Mouse (Mus musculus): ENCODE results near the gene H2-Ab1. TPM values are rescaled to one million over a fixed set of nuclear protein-coding genes. Genes with fewer than 3 reads are reported as not detected.

Gene H2-Ab1
- polyA plus RNA-seq, 1 experiment from 2014 or later: 18.1 TPM

- H3K9ac ChIP-seq (ENCODE audit: low read length): no peak overlapping the region
- no peaks in the 10 kb centered on the region for H3K9me3 ChIP-seq (replicated peaks; ENCODE audit: control insufficient read depth, low read length)
- ATAC-seq (ENCODE audit: insufficient read depth, low FRiP score): no peak
- no peaks in the 10 kb centered on the region for H3K4me1 ChIP-seq (ENCODE audit: control insufficient read depth, insufficient read depth, low read length)
- H3K27me3 ChIP-seq (ENCODE audit: control insufficient read depth, insufficient read depth, low read length): no peaks in the 10 kb centered on the region
- H3K4me2 ChIP-seq (ENCODE audit: low read depth, low read length): no peak overlapping the region
- 50% methylated on average over 2 of the region's 2 CpGs for WGBS
- H3K36me3 ChIP-seq (ENCODE audit: control insufficient read depth, insufficient read depth, low read length): no peaks in the 10 kb centered on the region
- no peak overlapping the region for H3K4me3 ChIP-seq (replicated peaks; ENCODE audit: low read length)
- no peak overlapping the region for H3K27ac ChIP-seq (ENCODE audit: low read length)
Measured at GRCm38 (mm10) chr17:34248764-34249163, 8.7 kb upstream of the H2-Ab1 start.

GRCm38 (mm10) chr17:34249361-34249760, 8.1 kb upstream of the H2-Ab1 start:
- Histone ChIP-seq H3K4me3 (replicated peaks; ENCODE audit: low read length) (no peak overlapping the region), H3K9ac (ENCODE audit: low read length) (no peak overlapping the region), H3K27me3 (ENCODE audit: control insufficient read depth, insufficient read depth, low read length) (no peaks in the 10 kb centered on the region), H3K4me2 (ENCODE audit: low read depth, low read length) (no peak overlapping the region), H3K27ac (ENCODE audit: low read length) (no peak overlapping the region), H3K9me3 (replicated peaks; ENCODE audit: control insufficient read depth, low read length) (no peaks in the 10 kb centered on the region), H3K36me3 (ENCODE audit: control insufficient read depth, insufficient read depth, low read length) (no peaks in the 10 kb centered on the region), H3K4me1 (ENCODE audit: control insufficient read depth, insufficient read depth, low read length) (no peaks in the 10 kb centered on the region)
- no peak for ATAC-seq (ENCODE audit: insufficient read depth, low FRiP score)
- 49% methylated on average over 3 of the region's 3 CpGs for WGBS

- 19% methylated on average over 4 of the region's 4 CpGs for WGBS
- no peaks in the 10 kb centered on the region for H3K9me3 ChIP-seq (replicated peaks; ENCODE audit: control insufficient read depth, low read length)
- H3K27me3 ChIP-seq (ENCODE audit: control insufficient read depth, insufficient read depth, low read length): no peaks in the 10 kb centered on the region
- no peak overlapping the region for H3K4me2 ChIP-seq (ENCODE audit: low read depth, low read length)
- no peaks in the 10 kb centered on the region for H3K36me3 ChIP-seq (ENCODE audit: control insufficient read depth, insufficient read depth, low read length)
- no peaks in the 10 kb centered on the region for H3K4me1 ChIP-seq (ENCODE audit: control insufficient read depth, insufficient read depth, low read length)
- ATAC-seq (ENCODE audit: insufficient read depth, low FRiP score): no peak
- no peak overlapping the region for H3K4me3 ChIP-seq (replicated peaks; ENCODE audit: low read length)
- H3K9ac ChIP-seq (ENCODE audit: low read length): no peak overlapping the region
- H3K27ac ChIP-seq (ENCODE audit: low read length): no peak overlapping the region
Measured at GRCm38 (mm10) chr17:34249878-34250277, 7.6 kb upstream of the H2-Ab1 start.

- WGBS: 46% methylated on average over 4 of the region's 4 CpGs
- no peak overlapping the region for H3K4me2 ChIP-seq (ENCODE audit: low read depth, low read length)
- no peaks in the 10 kb centered on the region for H3K4me1 ChIP-seq (ENCODE audit: control insufficient read depth, insufficient read depth, low read length)
- H3K9me3 ChIP-seq (replicated peaks; ENCODE audit: control insufficient read depth, low read length): no peaks in the 10 kb centered on the region
- no peak for ATAC-seq (ENCODE audit: insufficient read depth, low FRiP score)
- no peak overlapping the region for H3K4me3 ChIP-seq (replicated peaks; ENCODE audit: low read length)
- H3K36me3 ChIP-seq (ENCODE audit: control insufficient read depth, insufficient read depth, low read length): no peaks in the 10 kb centered on the region
- no peak overlapping the region for H3K9ac ChIP-seq (ENCODE audit: low read length)
- H3K27ac ChIP-seq (ENCODE audit: low read length): no peak overlapping the region
- H3K27me3 ChIP-seq (ENCODE audit: control insufficient read depth, insufficient read depth, low read length): no peaks in the 10 kb centered on the region
Measured at GRCm38 (mm10) chr17:34251666-34252065, 5.8 kb upstream of the H2-Ab1 start.

GRCm38 (mm10) chr17:34256501-34256900, 988 bp upstream of the H2-Ab1 start:
- H3K36me3 ChIP-seq (ENCODE audit: control insufficient read depth, insufficient read depth, low read length): no peaks in the 10 kb centered on the region
- H3K27me3 ChIP-seq (ENCODE audit: control insufficient read depth, insufficient read depth, low read length): no peaks in the 10 kb centered on the region; the same call in 1 of the 2 replicates
- H3K9ac ChIP-seq (ENCODE audit: low read length): no peak overlapping the region
- H3K4me1 ChIP-seq (ENCODE audit: control insufficient read depth, insufficient read depth, low read length): 0 out of 2 replicates have a peak, but pooled peaks cover 5% of the 10 kb centered on the region
- WGBS: 80% methylated on average over 5 of the region's 5 CpGs
- no peak overlapping the region for H3K4me2 ChIP-seq (ENCODE audit: low read depth, low read length)
- no peak overlapping the region for H3K4me3 ChIP-seq (replicated peaks; ENCODE audit: low read length)
- H3K9me3 ChIP-seq (replicated peaks; ENCODE audit: control insufficient read depth, low read length): no peaks in the 10 kb centered on the region
- no peak for ATAC-seq (ENCODE audit: insufficient read depth, low FRiP score)
- H3K27ac ChIP-seq (ENCODE audit: low read length): no peak overlapping the region

- Histone ChIP-seq H3K4me2 (ENCODE audit: low read depth, low read length) (no peak overlapping the region), H3K27me3 (ENCODE audit: control insufficient read depth, insufficient read depth, low read length) (peaks cover 20% of the 10 kb centered on the region), H3K4me1 (ENCODE audit: control insufficient read depth, insufficient read depth, low read length) (0 out of 2 replicates have a peak, but pooled peaks cover 5% of the 10 kb centered on the region), H3K9me3 (replicated peaks; ENCODE audit: control insufficient read depth, low read length) (no peaks in the 10 kb centered on the region), H3K36me3 (ENCODE audit: control insufficient read depth, insufficient read depth, low read length) (no peaks in the 10 kb centered on the region), H3K9ac (ENCODE audit: low read length) (no peak overlapping the region), H3K27ac (ENCODE audit: low read length) (peak overlapping the region; percentile 22; the same call in 1 of the 2 replicates), H3K4me3 (replicated peaks; ENCODE audit: low read length) (no peak overlapping the region)
- ATAC-seq (ENCODE audit: insufficient read depth, low FRiP score): no peak; the same call in 1 of the 2 replicates
- WGBS: 31% methylated on average over 5 of the region's 5 CpGs
Measured at GRCm38 (mm10) chr17:34260551-34260950, 3.1 kb downstream of the H2-Ab1 start.

DNA sequence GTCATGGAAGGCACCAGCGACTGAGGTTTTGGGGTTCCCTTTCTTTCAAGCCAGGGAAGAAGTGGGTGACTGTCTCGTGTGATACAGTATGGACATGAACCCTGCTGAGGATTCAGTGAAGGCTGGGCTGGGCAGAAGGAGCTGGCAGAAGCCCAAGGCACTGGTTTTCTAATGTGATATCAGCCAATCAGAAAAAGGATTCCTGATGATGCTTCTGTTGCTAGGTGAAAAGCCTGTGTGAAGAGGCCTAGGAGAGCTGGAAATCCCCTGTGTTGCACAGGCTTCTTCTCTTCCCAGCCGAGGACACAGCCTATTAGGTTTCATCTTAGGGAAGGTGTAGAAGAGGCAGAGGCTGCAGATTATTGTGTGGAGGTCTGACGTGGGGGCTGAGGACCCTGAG, 4.0 kb downstream of the H2-Ab1 start:
- 24% methylated on average over 4 of the region's 4 CpGs for WGBS
- peak; percentile 59; the same call in 1 of the 2 replicates for ATAC-seq (ENCODE audit: insufficient read depth, low FRiP score)
- peak overlapping the region; percentile 48; the same call in 1 of the 2 replicates for H3K27ac ChIP-seq (ENCODE audit: low read length)

DNA sequence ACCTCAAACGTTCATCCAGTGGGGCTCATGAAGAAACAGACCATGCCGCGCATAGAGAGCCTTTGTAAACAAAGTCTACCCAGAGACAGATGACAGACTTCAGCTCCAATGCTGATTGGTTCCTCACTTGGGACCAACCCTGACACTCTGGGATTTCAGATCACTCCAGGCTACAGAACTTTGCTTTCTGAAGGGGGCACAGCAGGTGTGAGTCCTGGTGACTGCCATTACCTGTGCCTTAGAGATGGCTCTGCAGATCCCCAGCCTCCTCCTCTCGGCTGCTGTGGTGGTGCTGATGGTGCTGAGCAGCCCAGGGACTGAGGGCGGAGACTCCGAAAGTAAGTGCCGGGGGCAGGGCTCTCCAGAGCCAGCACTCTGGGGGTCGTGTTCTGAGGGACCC, 5.6 kb downstream of the H2-Ab1 start:
- H3K27ac ChIP-seq (ENCODE audit: low read length): no peak overlapping the region
- peak overlapping the region; percentile 9 for H3K9ac ChIP-seq (ENCODE audit: low read length)
- H3K4me3 ChIP-seq (replicated peaks; ENCODE audit: low read length): peak overlapping the region; percentile 49
- H3K9me3 ChIP-seq (replicated peaks; ENCODE audit: control insufficient read depth, low read length): no peaks in the 10 kb centered on the region
- WGBS: under 1% methylated on average over 8 of the region's 8 CpGs
- peak; percentile 55; the same call in 1 of the 2 replicates for ATAC-seq (ENCODE audit: insufficient read depth, low FRiP score)
- no peaks in the 10 kb centered on the region for H3K36me3 ChIP-seq (ENCODE audit: control insufficient read depth, insufficient read depth, low read length)
- peaks cover 20% of the 10 kb centered on the region for H3K27me3 ChIP-seq (ENCODE audit: control insufficient read depth, insufficient read depth, low read length)
- H3K4me1 ChIP-seq (ENCODE audit: control insufficient read depth, insufficient read depth, low read length): 0 out of 2 replicates have a peak, but pooled peaks cover 5% of the 10 kb centered on the region
- peak overlapping the region; percentile 89 for H3K4me2 ChIP-seq (ENCODE audit: low read depth, low read length)

More for the DNA sequence above, 4.0 kb downstream of the H2-Ab1 start:
- H3K27me3 ChIP-seq (ENCODE audit: control insufficient read depth, insufficient read depth, low read length): peaks cover 20% of the 10 kb centered on the region
- H3K36me3 ChIP-seq (ENCODE audit: control insufficient read depth, insufficient read depth, low read length): no peaks in the 10 kb centered on the region
- no peak overlapping the region for H3K4me2 ChIP-seq (ENCODE audit: low read depth, low read length)
- H3K9me3 ChIP-seq (replicated peaks; ENCODE audit: control insufficient read depth, low read length): no peaks in the 10 kb centered on the region
- H3K9ac ChIP-seq (ENCODE audit: low read length): no peak overlapping the region
- 0 out of 2 replicates have a peak, but pooled peaks cover 5% of the 10 kb centered on the region for H3K4me1 ChIP-seq (ENCODE audit: control insufficient read depth, insufficient read depth, low read length)
- H3K4me3 ChIP-seq (replicated peaks; ENCODE audit: low read length): no peak overlapping the region

DNA sequence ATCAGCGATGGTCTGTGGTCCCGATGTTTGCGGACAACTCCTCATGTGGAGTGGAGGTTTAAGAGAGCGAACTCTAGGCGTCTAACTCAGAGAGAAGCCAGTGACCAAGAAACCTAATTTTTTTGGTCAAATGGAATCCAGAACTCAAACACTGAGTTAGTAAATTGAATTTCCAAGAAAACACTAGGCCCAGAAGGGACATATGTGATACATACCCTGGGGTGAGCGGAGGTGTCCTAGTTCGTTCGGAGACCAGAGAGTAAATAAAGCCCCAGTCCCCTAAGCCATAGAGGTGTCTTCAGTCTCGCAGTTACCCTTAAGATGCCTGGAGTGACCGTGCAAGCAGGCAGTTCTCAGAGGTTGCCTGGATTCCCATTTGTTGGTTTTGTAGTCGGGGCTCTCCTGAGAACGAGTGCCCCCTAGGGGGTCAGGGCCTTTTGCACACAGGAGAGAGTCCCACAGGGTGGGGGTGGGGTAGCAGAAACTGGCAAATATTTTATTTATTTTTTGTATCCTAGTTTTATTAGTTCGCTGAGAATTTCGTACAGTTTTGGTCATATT, 6.4 kb downstream of the H2-Ab1 start:
- peak overlapping the region; percentile 89 for H3K4me2 ChIP-seq (ENCODE audit: low read depth, low read length)
- peaks cover 20% of the 10 kb centered on the region for H3K27me3 ChIP-seq (ENCODE audit: control insufficient read depth, insufficient read depth, low read length)
- WGBS: 11% methylated on average over 14 of the region's 14 CpGs
- peak overlapping the region; percentile 9; the same call in 1 of the 2 replicates for H3K9ac ChIP-seq (ENCODE audit: low read length)
- H3K9me3 ChIP-seq (replicated peaks; ENCODE audit: control insufficient read depth, low read length): no peaks in the 10 kb centered on the region
- no peak overlapping the region for H3K27ac ChIP-seq (ENCODE audit: low read length)
- peak overlapping the region; percentile 49 for H3K4me3 ChIP-seq (replicated peaks; ENCODE audit: low read length)
- no peaks in the 10 kb centered on the region for H3K36me3 ChIP-seq (ENCODE audit: control insufficient read depth, insufficient read depth, low read length)
- 0 out of 2 replicates have a peak, but pooled peaks cover 5% of the 10 kb centered on the region for H3K4me1 ChIP-seq (ENCODE audit: control insufficient read depth, insufficient read depth, low read length)
- no peak for ATAC-seq (ENCODE audit: insufficient read depth, low FRiP score)

Data from stomach, embryonic 16.5 days (tissue).